Mouse (Mus musculus): Measurements from ENCODE around the gene Drc7. TPM values are rescaled to one million over a fixed set of nuclear protein-coding genes. Genes with fewer than 3 reads are reported as not detected.

Gene Drc7
- total RNA-seq, 2 experiments from 2014 or later = 0.31 TPM; not detected in 1

DNA sequence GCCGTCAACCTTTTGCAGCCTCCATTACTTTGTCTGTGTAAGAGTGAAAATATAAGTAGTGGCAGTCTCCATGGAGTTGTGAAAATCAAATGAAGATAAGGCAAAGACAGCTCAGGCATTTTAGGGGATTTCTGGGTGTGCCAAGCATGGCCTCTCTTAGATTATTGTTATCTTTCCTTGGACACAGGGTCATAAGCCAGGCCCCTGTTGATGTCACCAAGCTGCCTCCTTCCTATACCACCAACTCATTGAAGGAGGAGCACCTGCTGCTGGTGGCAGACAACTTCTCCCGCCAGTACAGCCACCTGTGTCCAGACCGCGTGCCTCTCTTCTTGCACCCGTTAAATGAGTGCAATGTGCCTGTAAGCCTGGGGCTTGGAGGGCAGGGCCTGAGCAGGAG, 1.5 kb downstream of the Drc7 start:
- intact Hi-C loops (cut with DNase I) = no loop called here
- DNase-seq = no peak

DNA sequence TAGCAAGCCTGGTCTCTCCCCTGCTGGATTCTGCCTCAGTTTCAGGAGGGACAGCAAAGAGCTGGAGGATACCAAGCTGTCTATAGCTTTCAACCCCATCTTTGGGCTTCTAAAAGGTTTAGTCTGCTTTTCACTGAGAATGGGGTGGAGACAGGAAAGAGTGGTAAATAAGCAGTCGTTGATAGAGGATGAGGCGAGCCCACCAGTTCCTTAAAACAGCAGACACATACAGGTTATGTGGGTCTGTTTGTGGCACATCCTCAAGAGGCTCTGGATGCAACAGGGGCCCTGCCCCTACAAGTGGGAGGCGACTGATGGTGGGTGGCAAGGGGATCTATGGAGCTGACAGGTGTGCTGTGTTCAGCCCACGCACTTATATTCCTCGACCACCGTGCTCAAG, 3.8 kb downstream of the Drc7 start:
- no peak for DNase-seq
- intact Hi-C loops (cut with DNase I) = no loop called here

DNA sequence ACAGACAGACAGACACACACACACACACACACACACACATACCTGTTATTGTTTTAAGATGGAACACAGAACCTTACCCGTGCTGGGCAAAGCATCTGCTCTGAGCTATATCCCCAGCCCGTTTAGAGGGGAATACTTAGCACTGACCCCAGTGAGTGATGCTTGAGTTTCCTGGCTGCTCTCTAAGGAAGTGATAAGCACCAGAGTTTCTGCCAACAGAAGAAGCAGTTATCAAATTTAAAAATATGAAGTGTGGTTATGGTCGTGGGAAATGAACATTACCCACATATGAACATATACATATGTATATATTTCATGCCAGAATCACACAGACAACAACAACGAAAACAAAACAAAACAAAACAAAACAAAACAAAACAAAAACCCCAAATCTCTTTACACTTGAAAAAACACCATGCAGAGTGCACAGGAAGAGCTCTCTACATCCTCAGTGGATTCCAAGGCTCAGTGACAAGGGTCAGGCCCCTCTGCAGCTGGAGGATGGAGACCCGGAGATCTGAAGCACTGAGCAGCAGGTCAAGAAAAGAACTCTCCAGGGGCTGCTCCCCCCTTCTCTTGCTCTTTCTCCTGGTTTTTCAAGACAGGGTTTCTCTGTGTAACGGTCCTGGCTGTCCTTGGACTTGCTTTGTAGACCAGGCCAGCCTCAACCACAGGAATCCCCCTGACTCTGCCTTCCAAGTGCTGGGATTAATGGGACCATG, 5.1 kb downstream of the Drc7 start:
- DNase-seq = no peak
- intact Hi-C loops (cut with DNase I) = no loop called here

DNA sequence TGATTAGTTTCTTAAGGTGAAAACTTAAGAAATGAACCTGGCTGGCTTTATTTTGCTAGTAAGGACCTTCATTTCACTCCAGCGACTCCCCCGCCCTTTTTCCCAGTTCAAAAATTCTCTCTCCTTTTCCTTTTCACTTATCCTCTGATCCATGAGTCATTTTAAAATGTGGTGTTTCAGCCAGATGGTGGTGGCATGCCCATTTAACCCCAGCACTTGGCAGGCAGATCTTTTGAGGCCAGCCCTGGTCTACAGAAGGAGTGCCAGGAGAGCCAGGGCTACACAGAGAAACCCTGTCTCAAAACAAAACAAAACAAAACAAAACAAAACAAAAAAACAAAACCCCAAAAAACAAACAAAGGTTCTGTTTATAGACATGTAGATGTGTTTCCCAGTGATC, 9.6 kb downstream of the Drc7 start:
- intact Hi-C loops (cut with DNase I) = no loop called here
- DNase-seq = no peak

DNA sequence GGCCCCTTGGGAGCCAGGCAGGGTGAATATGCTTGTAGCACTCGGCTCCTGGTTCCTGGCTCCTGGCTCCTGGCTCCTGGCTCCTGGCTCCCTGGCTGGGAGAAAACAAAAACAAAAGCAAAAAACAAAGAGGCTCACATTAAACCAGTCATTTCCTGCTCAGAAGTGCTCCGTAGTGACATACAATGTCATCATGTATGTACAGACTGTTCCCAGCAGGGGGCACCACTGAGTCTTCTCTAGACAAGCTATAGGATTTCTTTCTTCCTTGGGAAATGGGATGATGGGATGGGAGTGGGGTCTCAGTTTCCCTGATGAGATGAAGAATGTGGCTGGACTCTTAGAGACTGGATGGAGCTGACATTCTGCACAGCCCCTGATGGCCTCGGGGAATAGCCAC, 12.7 kb downstream of the Drc7 start:
- intact Hi-C loops (cut with DNase I) = no loop called here
- peak; percentile 52 to 66 for DNase-seq

DNA sequence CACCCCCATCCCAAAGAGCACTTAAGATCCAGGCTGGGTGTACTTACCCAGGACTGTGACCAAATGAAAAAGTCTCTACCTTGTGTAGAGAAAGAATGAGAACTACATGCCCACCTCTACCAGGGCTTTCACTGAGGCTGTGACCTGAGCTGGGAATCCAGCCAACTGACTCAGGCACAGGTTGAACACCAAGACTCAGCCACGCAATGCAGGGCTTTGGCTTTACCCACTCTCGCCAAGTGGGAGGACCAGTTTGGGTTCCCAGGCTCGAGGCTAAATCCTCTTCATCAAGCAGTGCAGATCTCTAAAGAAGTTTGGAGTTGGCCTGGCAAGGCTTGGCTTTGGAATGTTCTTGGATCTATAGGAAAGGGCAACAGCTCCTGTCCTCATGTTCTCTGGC, 20.6 kb downstream of the Drc7 start:
- intact Hi-C loops (cut with DNase I) = loop anchor here (5.0 kb wide), 1 partner anchor 128 kb away; no protein-coding TSS in a partner anchor
- no peak for DNase-seq

DNA sequence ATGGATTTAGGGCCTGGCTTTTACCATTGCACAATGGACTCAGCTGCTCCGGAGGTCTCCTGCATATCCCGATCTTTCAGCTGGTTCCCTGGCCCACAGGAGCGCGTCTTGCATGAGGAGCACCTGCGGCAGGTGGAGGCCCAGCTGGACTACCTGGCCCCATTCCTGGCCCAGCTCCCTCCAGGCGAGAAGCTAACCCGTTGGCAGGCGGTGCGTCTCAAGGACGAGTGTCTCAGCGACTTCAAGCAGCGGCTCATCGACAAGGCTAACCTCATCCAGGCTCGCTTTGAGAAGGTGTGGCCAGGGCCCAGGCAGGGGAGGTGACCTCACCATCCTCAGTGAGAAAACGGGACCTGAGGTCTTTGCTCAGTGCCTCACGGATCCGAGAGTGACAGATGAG, 21.2 kb downstream of the Drc7 start:
- intact Hi-C loops (cut with DNase I) = loop anchor here (5.0 kb wide), 1 partner anchor 129 kb away; no protein-coding TSS in a partner anchor
- no peak for DNase-seq

DNA sequence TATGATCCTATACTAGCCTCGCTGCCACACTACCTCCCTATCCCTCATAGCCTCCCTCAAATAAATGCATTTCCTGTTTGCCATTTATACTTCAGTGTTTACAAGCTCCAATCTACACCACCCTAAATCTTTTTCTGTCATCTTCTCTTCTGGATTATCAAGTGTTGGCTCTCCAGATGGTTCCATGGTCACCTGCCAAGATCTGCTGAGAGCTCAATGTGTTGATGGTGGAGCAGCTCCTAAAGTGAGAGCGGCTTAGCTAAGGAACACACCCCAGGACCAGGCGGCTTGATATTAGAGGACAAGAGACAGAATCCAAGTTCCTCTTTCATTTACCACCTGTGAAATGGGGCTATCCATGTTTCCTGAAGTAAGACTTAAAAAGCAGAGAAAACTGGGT, 23.2 kb downstream of the Drc7 start:
- intact Hi-C loops (cut with DNase I) = loop anchor here (5.0 kb wide), 1 partner anchor 131 kb away; no protein-coding TSS in a partner anchor
- DNase-seq = no peak

DNA sequence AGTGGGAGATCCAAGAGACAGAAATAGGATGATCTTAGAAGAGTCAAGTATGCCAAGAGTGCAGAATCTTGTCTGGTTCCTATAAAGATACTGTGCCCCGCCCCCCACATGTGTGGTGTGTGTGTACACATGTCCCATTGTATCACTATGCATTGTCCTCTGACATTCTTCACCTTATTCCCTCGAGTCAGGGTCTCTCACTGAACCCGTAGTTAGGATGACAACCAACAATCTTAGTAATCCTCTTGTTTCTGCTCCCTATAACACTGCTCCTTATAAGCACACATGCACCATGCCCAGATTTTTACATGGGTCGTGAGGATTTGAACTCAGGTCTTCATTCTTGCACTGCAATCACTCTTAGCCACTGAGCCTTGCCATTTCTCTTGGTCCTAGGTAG, 24.4 kb downstream of the Drc7 start:
- intact Hi-C loops (cut with DNase I) = loop anchor here (5.0 kb wide), 1 partner anchor 132 kb away; no protein-coding TSS in a partner anchor
- no peak for DNase-seq

DNA sequence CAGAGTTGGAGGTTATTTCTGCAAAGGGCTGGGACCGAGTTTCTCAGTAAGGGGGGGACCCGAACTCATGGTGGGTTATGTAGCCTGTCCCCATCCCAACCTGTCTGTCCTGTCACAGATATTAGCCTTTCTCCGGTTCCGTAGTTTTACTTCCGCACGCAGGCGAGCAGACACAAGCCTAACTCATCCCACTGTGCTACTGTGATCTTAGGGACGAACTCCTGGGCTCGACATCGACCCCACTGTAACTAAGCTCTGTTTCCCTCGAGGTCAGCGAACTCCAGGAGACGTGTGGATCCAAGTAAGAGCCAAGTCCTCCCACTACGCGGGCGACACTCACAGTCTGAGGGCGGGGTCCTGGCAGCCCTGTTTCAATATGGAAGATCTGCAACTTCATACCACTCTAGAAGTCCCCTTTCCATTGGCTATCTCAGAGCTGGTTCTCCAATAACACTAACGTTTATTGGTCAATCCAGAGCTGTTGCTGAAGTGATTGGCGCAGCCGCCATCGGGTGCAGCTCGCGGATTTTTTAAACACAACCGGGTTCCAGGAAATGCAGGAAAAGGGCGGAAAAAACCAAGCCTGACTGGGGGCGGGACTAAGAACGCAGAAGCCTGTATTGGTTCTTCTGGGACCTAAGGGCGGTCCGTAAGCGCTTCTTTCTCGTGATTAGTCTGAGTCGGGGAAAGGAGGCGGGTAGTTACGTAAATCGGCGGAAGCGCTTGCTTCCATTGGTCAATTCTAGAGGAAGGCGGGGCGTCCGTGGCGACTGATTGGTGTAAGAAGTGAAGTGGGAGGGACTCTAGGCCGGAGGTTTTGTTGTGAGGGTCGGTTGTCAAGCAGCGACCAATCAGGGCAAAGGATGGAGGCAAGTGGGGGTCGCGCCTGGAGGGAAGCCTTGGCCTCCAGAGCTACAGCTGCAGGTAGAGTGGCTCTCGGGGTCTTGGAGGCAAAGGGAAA, 25.8 kb downstream of the Drc7 start, which contains the start of gene Katnb1:
Katnb1 (plus strand) TSS at position 806 of the 961 bp plus-strand sequence.
- intact Hi-C loops (cut with DNase I) = no loop called here

DNA sequence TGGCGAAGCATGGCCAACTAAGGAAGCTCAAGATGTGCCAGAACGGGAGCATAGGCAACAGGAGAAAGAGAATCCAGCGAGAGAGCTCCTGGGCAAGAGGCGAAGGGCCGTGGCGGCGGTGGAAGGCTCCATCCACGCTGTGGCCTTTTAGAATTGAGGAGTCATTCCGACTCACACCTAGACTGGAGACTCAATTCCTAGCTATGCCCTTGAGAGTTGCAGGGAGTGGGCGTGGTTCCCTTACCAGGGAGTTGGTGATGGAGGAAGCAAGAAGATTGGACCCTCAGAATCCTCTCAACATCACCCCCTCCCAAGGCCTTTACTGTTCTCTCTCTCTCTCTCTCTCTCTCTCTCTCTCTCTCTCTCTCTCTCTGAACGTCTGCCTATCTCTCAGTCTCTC, 26.7 kb downstream of the Drc7 start:
- intact Hi-C loops (cut with DNase I) = no loop called here
- no peak for DNase-seq

More for the DNA sequence above, 25.8 kb downstream of the Drc7 start, which contains the start of gene Katnb1:
- DNase-seq = peak; percentile 95

DNA sequence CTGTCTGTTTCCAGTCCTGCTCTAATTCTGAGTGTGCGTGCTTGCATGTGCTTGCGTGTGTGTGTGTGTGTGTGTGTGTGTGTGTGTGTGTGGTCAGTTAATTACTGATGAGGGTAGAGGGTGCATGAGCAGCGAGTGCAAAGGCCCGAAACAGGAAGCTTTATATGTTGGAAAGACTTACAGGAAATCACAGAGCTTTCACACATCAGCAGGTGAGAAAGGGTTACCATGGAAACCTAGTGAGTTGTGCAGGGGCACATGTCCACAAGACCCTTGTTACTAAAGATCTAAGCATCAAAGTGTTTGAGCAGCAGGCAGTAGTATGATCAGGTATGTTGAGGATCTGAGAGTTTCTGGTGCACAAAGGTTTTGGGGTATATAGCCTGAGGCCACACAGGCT, 29.4 kb downstream of the Drc7 start:
- no peak for DNase-seq
- intact Hi-C loops (cut with DNase I) = no loop called here

DNA sequence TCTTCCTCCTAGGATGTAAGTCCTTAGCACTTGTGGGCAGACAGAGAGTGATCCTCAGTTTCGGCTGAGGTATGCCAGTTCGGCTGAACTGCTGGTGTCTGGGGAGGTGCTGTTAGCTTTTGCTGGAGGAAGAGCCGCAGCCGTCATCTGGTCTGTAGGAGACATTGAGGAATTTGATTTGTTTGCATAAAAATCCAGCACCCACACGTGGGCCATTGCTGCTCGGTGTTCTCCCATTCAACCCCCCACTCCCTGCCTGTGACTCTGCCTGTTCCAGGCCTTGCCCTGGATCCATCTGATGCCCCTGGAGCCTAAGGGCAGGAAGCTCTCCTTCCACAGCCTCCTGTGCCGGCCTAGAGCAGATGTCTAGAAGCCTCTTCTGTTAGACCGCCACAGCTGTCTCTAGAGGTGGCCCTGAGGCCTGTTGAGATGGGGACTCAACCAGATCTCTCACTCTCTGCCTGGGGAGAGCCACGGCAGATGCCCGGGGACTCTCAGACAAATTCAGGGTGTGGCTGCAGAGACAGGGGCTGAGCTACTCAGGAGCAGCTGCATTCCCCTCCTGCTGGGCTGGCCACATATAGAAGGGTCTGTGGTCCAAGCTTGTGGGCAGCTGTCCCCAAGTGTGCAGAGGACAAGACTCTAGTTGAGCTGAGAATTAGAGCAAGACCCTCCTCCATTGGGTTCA, 30.0 kb downstream of the Drc7 start:
- no peak for DNase-seq
- intact Hi-C loops (cut with DNase I) = no loop called here

DNA sequence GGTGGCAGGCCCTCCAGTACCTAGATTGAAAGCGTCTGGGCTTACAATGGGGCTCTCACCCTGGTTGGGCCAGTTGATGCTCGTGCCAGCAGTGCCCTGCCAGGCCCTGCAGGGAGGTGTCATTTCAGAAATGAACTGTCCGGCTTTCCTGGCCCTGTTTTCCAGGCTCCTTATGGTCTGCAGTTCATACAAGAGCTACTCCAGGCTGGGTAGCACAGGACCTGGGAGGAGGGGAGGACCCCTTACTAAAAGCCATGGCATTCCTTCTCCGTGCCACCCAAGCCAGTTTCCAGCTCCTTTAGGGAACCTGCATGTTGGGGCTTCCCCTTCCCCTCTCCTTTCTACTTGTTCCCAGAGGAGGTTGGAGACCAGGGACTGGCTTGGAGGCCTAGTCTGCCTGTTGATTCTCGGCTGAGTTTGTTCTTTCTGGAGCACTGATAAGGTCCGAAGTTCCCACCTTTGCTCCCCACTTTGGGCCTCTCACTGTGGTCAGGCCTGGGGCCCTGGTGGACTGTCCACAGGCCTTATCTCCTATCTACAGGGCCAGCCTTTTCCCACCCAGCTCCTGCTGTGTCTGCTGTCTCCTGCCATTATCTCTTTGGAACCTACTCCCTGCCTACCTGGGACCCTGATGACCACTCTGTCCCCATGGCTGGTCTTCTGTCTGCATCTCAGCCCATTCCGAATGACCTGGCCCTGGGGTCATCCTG, 30.7 kb downstream of the Drc7 start:
- intact Hi-C loops (cut with DNase I) = no loop called here
- DNase-seq = no peak

DNA sequence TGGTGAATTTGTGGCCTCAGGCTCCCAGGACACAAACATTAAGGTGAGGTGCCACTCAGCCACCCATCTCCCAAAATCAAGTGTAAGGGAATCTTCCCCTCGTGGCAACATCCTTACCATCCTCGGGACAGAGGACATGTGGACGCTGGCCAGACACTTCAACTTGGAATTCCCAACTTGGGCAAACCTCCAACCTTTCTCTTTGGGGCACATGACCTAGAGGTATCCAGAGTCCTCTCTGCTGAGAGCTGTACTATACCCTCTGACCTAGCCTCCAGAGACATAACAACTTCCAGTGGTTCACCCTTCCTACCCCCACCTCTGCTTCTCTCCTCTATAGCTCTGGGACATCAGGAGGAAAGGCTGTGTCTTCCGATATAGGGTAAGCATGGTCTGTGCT, 38.7 kb downstream of the Drc7 start:
- intact Hi-C loops (cut with DNase I) = no loop called here
- no peak for DNase-seq

DNA sequence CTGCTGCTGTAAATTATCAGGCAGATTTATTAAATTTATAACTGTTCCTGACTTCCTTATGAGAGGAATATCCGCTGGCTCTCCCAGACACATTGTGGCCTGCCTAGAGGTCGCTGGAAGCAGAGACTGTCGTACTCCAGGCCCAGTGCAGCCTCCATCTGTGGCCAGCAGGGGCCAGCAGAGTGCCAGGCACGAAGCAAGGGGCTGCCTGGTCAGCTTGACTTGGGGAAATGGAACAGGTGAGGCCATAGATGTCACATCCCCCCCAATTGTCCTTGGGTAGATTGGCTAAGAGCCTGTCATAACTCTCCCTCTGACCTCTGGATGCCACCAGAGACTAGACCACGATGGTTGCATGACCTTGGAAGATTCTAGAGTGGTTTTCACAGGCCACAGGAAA, 44.1 kb downstream of the Drc7 start:
- intact Hi-C loops (cut with DNase I) = loop anchor here (2.0 kb wide), 1 partner anchor 106 kb away; no protein-coding TSS in a partner anchor
- DNase-seq = peak; percentile 77 to 86

DNA sequence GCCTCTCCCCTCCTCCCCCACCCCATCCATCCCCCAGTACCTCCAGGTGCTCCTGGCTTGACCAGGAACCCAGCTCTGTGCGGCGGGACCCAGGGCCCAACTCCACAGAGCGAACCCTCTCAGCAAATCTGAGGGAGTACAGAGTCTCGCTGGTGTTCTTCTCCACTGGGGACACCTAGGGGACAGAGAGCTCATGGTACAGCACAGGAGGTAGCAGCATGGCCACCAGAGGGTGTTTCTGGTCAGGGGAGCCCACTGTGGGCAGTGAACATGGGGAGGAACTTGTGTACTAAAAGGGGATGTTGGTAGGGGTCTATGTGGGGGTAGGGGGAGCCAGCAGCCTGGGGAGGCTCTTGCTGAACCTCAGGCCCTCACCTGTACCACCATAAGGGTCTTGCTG, 47.1 kb downstream of the Drc7 start:
- intact Hi-C loops (cut with DNase I) = loop anchor here (10.0 kb wide), 1 partner anchor 203 kb away; the partner anchor contains the start of gene Cngb1
- no peak for DNase-seq

DNA sequence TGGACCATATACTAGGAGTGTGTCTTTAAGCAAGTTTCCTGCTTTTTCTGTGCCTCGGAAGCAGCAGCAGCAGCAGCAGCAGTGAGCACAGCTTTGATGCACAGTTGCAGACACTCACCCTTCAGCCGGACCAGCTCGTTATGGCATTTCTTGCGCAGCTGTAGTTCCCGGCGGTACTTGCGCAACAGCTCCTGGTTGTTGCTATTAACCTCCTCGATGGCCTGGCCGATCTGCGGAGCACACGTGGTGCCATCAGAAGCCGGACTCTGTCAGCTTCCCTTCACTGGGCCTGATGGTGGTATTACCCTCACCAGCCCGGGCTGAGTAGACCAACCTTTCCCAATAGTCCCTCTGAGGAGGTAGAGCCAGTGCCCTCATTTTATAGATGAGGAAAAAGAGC, 52.4 kb downstream of the Drc7 start:
- intact Hi-C loops (cut with DNase I) = loop anchor here (10.0 kb wide), 1 partner anchor 197 kb away; the partner anchor contains the start of gene Cngb1
- no peak for DNase-seq

DNA sequence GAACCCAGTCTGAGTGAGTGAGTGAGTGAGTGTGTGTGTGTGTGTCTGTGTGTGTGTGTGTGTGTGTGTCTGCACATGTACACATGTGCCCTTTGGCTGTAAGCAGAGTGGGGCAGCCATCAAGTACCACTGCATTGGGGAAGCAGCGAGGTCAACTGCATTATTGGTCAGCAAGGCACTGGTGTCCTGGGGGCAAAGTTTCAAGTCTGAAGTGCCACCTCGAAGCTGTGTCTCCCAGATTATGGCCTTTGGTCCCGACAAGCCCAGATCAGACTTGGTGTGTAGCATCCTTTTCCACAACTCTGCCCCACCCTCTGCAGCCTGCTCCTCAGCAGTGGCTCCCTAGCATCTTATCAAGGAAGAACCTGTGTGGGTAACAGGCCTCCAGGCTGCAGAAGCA, 57.7 kb downstream of the Drc7 start:
- intact Hi-C loops (cut with DNase I) = no loop called here
- DNase-seq = no peak

DNA sequence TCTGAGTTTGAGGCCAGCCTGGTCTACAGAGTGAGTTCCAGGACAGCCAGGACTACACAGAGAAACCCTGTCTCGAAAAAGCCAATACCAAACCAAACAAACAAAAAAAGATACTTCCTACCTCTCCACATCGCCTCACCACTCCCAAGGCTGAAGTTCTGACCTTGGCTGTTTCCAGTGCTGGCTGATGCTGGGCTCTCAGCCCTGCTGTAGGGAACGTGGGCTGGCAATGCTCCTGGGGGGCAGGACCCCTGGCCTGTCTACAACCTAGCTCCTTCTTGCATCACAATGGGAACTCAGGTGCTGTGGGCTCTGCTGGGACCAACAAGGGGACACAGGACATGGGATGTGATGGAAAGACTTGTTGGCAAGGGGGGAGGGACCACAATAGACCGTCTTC, 58.2 kb downstream of the Drc7 start:
- no peak for DNase-seq
- intact Hi-C loops (cut with DNase I) = no loop called here
